Mouse (Mus musculus) limb, embryonic 11.5 days (tissue): ENCODE data around the gene Aldh3a2. TPM values are rescaled to one million over a fixed set of nuclear protein-coding genes. Genes with fewer than 3 reads are reported as not detected.
"Not testable (repeated sequence)": the region's sequence is repeated elsewhere in the genome, so short reads cannot be mapped to it uniquely, and the experiment has no call there.

ENCODE experiments used
- ATAC-seq: fragments of 200-750 bp; cut with Nextera tagmentation; 2 replicates; pipeline ENCODE4 v1.8.0; 2017; ENCODE audit warnings: low read depth; ENCODE audit not compliant: insufficient number of reproducible peaks, low FRiP score, low TSS enrichment
- DNase-seq: peaks from one replicate; pipeline ENCODE4 v3.0.0-alpha.2; 2015; ENCODE audit warnings: low spot score
- H3K27ac ChIP-seq: fragments of 300-500 bp; sonication (generic); replicated peaks from 2 replicates; pipeline ENCODE4 v1.5.1; 2014; ENCODE audit warnings: low read depth, mild to moderate bottlenecking, low read length
- H3K27me3 ChIP-seq: fragments of 300-500 bp; sonication (generic); 2 replicates; pipeline ENCODE4 v1.6.1; 2014; ENCODE audit warnings: mild to moderate bottlenecking, low read length, mixed read lengths; ENCODE audit not compliant: control insufficient read depth, insufficient read depth
- H3K36me3 ChIP-seq: fragments of 300-500 bp; sonication (generic); 2 replicates; pipeline ENCODE4 v1.6.1; 2014; ENCODE audit warnings: mild to moderate bottlenecking, low read length, moderate library complexity, mixed read lengths; ENCODE audit not compliant: control insufficient read depth, insufficient read depth
- H3K4me1 ChIP-seq: fragments of 300-500 bp; sonication (generic); 2 replicates; pipeline ENCODE4 v1.6.1; 2014; ENCODE audit warnings: low read length, mixed read lengths; ENCODE audit not compliant: control insufficient read depth, insufficient read depth
- H3K4me2 ChIP-seq: fragments of 300-500 bp; sonication (generic); 2 replicates; pipeline ENCODE4 v1.6.1; 2014; ENCODE audit warnings: low read depth, mild to moderate bottlenecking, moderate library complexity; ENCODE audit not compliant: severe bottlenecking
- H3K4me3 ChIP-seq: fragments of 300-500 bp; sonication (generic); 2 replicates; pipeline ENCODE4 v1.5.1; 2014; ENCODE audit warnings: low read depth, low read length
- H3K9ac ChIP-seq: fragments of 300-500 bp; sonication (generic); 2 replicates; pipeline ENCODE4 v1.6.1; 2014; ENCODE audit warnings: mild to moderate bottlenecking, low read length
- H3K9me3 ChIP-seq: fragments of 300-500 bp; sonication (generic); 2 replicates; pipeline ENCODE4 v1.6.1; 2016; ENCODE audit warnings: low read length; ENCODE audit not compliant: control insufficient read depth
- WGBS: fragments of 180-500 bp; shearing (Covaris S2); extraction: QIAGEN DNeasy Blood & Tissue Kit; methylation state at CpG from one replicate; pipeline ENCODE4 v1.1.7; 2014; 5-methylcytosine and 5-hydroxymethylcytosine counted together
- polyA plus RNA-seq: library from polyadenylated mRNA; unstranded; fragments of >200 nt; fragmentation: Nextera tagmentation; extraction: Ambion mirVana; gene quantifications from 2 replicates; pipeline ENCODE4 v1.2.1, GENCODE M21; 2014

Aldh3a2 gene
- polyA plus RNA-seq, 1 experiment from 2014 or later = 16.8 TPM

- under 1% methylated on average over 28 of the region's 28 CpGs for WGBS
- DNase-seq = peak; percentile 86
- peak overlapping the region; percentile 82 for H3K4me3 ChIP-seq
- 0 out of 2 replicates have a peak, but pooled peaks cover 3% of the 10 kb centered on the region for H3K4me1 ChIP-seq
- H3K27me3 ChIP-seq = no peaks in the 10 kb centered on the region
- H3K27ac ChIP-seq = peak overlapping the region; percentile 78
- H3K4me2 ChIP-seq = peak overlapping the region; percentile 59
- H3K36me3 ChIP-seq = no peaks in the 10 kb centered on the region
- ATAC-seq = peak; percentile 32; the same call in 1 of the 2 replicates
- peak overlapping the region; percentile 85 for H3K9ac ChIP-seq
- H3K9me3 ChIP-seq = no peaks in the 10 kb centered on the region
These were observed 92.9 kb downstream of the Aldh3a2 start for GRCm38 (mm10) chr11:61174291-61174820.

- not testable (repeated sequence) for H3K9me3 ChIP-seq, H3K4me1 ChIP-seq, ATAC-seq, H3K36me3 ChIP-seq, H3K27me3 ChIP-seq, H3K9ac ChIP-seq, H3K27ac ChIP-seq, DNase-seq
- H3K4me3 ChIP-seq = peak overlapping the region; percentile 82
- WGBS = 40% methylated on average over 15 of the region's 15 CpGs
- peak overlapping the region; percentile 59 for H3K4me2 ChIP-seq
These were observed 93.8 kb downstream of the Aldh3a2 start for GRCm38 (mm10) chr11:61173477-61173876.

Other genes with a start within 250 kb of the Aldh3a2 start
- 0.08 TPM in 1 of 2 replicates, not detected in the other for gene Kcnj12, start 244.9 kb downstream of the Aldh3a2 start, polyA plus RNA-seq
- 0.89 and 0.99 TPM in 2 replicates for gene Tnfrsf13b, start 140.7 kb downstream of the Aldh3a2 start, polyA plus RNA-seq
- 186 and 194 TPM in 2 replicates for gene Usp22, start 92.4 kb downstream of the Aldh3a2 start, polyA plus RNA-seq
- 0.44 TPM in 1 of 2 replicates, not detected in the other for gene Aldh3a1, start 59.9 kb downstream of the Aldh3a2 start, polyA plus RNA-seq
- gene Slc47a2, start 75.4 kb upstream of the Aldh3a2 start, polyA plus RNA-seq = not detected in 2 replicates
- gene Slc47a1, start 110.9 kb upstream of the Aldh3a2 start, polyA plus RNA-seq = 0.05 TPM in 1 of 2 replicates, not detected in the other
- gene Rnf112, start 186.7 kb upstream of the Aldh3a2 start, polyA plus RNA-seq = 0.13 TPM in 1 of 2 replicates, not detected in the other
- gene Mfap4, start 218.0 kb upstream of the Aldh3a2 start, polyA plus RNA-seq = 244 and 251 TPM in 2 replicates
- 58.6 and 63.6 TPM in 2 replicates for gene Mapk7, start 226.9 kb upstream of the Aldh3a2 start, polyA plus RNA-seq
- gene B9d1, start 237.7 kb upstream of the Aldh3a2 start, polyA plus RNA-seq = 40.9 and 42.7 TPM in 2 replicates